Mouse (Mus musculus) heart, postnatal 14 days (tissue): ENCODE measurements around the gene Crebbp. TPM values are rescaled to one million over a fixed set of nuclear protein-coding genes. Genes with fewer than 3 reads are reported as not detected.

Experiments
- DNase-seq, 2 experiments: peaks; one replicate each; pipeline ENCODE4 v3.0.0; 2021 to 2022
- intact Hi-C: fragments of 180-260 bp; cut with DNase I; formaldehyde crosslinking; loops from one replicate; pipeline ENCODE4 v1.15.1; 2025
- microRNA-seq, 2 experiments: library from miRNA; unstranded; fragments of <30 nt; microRNA quantifications; one replicate each; pipeline ENCODE4 v1.2.0; 2021 to 2022
- total RNA-seq, 2 experiments: library from RNA; stranded (reverse); gene quantifications; 2 replicates each; pipeline ENCODE4 v1.2.3; 2021

Crebbp gene
- total RNA-seq, 2 experiments from 2014 or later: 43.6 to 51.8 TPM

DNA sequence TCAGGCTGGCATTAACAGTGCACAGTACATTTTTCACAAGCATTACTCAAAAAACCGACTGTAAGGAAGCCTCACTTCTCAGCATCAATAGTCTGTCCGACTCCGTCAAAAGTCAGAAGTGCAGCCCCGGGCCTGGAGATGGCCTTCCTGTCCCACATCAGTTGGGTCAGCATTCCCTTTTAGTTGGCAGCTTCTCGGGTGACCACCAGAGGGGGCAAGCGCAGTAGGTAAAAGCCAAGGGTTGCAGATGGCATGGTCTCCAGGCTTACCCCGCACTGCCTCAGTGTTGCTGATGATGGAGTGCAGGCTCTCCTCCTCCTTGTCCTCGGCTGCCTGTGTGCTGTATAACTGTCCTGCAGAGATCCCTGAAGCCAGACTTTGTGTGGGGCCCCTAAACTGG lies 145.2 kb downstream of the Crebbp start:
- intact Hi-C loops: loop anchor here (2.0 kb wide), 1 partner anchor 220 kb away; no protein-coding TSS in a partner anchor
- peak; percentile 64 to 75 for DNase-seq

DNA sequence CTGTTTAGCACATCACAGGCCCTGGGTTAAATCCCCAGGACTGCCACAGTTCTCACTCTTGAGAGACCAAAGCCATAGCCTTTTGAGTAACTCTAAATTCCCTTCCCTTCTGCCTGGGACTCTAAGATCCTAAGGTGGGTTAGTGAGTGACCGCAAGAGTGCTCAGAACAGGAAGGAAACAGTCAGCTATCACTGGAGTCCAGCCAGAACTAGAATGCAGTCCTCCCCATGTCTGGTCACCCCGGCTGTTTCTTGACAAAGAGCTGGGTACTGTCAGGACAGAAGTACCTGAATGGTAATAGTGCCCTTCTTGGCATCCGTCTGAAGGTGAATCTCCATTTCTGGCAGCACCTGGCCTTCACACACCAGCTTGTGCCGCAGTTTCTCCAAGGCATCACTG lies 148.9 kb downstream of the Crebbp start:
- intact Hi-C loops: no loop called here
- DNase-seq: no peak

DNA sequence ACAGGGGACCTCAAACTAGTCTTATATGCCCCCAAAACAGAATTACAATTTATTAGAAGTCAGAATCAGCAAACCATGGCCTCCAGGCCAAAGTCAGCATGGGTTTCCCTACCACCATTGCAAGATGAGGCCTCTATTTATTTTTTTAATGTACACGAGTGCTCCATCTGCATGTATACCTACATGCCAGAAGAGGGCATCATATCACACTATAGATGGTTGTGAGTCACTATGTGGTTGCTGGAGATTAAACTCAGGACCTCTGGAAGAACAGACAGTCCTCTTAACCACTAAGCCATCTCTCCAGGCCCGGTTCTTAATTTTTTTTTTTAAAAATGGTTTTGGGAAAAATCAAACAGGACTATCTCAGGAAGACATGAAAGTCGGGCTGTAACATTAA lies 160.0 kb downstream of the Crebbp start:
- no peak for DNase-seq
- intact Hi-C loops: no loop called here

DNA sequence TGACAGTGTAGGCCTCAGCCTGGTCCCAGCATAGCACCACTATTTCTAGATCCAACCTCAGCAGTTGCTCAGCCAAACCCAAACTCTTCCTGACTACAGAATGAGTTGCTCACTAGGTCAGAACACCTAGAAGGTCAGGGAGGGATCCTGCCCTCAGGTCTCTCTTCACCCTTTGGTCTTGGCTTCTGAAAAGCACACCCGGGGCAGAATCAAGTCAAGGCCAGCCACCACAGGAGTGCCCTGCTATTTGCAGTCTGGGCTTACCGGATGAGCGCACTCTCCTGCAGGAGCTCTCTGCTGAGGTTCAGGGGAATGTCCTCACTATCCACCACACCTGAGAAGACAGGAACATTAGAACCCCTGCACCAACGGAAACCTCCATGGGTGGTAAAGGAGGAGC lies 161.2 kb downstream of the Crebbp start:
- intact Hi-C loops: no loop called here
- no peak for DNase-seq

DNA sequence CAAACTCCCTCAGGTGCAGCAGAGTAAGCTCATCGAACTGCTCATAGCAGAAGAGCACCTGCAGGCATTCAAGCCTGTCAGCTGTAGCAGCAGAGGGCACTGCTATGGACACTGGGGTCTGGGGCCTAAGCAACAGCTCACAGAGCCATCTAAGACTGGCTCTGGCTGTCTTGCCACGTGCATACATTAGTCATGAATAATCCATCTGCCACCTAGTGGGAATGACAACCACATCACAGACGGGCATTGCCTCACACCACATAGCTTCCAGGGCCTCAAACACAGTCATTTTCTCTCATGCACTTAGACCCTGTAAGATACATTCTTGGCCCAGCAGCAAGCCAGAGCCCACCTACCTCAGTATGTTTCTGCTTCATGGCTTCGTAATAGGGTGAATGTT lies 168.3 kb downstream of the Crebbp start:
- intact Hi-C loops: loop anchor here (10.0 kb wide), 1 partner anchor 201 kb away; the partner anchor contains the start of gene Zfp174
- DNase-seq: no peak

DNA sequence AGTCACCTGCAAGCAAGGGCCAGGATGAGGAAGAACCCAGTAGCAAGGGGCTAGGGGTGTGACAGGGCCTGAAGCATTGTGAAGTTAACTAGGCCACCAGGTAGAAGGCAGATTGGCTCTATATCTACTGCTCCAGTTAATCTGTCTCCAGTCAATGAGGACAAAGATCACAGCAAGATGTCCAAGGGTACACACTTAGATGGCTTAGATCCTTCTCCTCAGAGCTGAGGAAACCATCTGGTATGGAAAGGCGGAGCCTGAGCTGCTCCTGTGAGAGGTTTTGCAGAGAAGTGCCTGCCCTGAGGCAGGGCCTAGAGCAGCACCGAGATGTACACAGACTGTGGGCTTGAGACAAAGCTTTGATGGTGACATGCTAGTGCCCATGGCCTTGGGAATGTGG lies 169.7 kb downstream of the Crebbp start:
- DNase-seq: no peak
- intact Hi-C loops: loop anchor here (10.0 kb wide), 1 partner anchor 199 kb away; the partner anchor contains the start of gene Zfp174

DNA sequence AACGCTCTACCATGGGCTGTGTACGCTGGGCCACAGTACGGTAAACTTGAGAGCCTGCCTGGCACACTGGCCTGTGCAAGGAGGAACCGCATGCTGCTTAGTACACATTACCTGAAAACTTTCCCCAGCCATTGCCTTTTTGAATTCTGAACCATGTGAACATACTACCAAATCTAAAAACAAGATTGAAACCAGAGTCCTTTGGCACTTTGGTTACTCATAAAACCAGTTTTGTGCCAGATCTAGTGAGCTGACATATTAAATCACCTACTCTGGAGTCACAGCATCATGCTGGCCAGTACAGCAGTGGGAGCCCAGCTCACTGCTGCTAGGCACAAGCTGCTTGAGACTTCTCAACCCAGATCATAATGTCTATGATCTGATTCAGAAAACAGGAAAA lies 172.2 kb downstream of the Crebbp start:
- intact Hi-C loops: loop anchor here (10.0 kb wide), 1 partner anchor 197 kb away; the partner anchor contains the start of gene Zfp174
- DNase-seq: no peak

DNA sequence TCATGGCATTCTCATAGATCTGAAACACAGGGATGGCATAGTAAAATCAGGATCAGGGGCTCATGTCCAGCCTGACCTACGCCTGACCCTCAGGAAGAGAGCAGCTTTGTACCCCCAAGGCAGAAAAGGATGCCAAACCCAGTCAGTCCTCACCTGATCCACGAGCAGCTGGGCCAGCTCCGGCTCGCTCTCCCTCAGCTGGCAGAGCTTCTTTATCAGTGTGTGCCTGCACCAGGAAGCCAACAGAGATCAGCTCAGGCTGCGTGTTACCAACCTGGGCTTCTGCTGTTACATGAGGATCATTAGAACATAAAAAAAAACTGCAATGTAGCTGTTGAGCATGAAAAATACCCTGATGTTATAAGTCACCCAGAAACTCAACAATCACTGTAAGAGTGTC lies 173.6 kb downstream of the Crebbp start:
- intact Hi-C loops: loop anchor here (10.0 kb wide), 1 partner anchor 195 kb away; the partner anchor contains the start of gene Zfp174
- DNase-seq: no peak

DNA sequence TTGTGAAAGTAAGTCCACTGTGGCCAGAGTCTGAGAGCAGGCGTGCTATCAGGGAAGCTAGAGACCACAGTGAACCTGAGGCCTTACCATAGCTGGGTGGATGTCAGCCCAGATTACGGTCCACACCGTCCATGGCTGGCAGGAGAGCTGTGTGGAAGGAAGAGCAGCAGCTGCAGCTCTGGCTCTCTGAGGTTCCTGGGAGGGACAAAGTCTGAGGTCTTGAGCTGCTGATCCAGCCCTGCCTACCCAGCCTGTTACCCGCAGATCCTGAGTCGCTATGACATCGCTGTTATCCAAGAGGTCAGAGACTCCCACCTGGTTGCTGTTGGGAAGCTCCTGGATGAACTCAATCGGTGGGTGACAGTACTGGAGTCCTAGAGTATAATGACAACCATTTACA lies 176.1 kb downstream of the Crebbp start:
- no peak for DNase-seq
- intact Hi-C loops: no loop called here

DNA sequence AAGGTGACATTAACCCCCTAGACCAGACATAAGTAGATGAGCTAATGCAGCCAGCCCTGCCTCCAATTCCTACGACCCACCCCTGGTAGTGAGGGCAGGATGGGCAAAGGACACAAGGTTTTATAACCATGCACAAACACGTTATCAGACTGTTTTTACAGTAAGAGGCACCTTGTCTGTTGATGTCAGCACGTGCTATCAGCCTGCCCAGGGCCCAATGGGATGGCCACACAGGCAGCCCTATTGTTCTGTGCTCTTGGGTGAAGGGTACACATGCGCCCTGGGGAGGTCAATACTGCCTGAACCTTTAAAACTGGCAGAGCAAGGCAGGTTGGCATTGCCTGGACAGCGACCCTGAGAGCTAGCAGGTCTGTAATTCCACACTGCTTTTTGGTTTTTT lies 177.0 kb downstream of the Crebbp start, which contains the start of gene Dnase1:
TSS of gene Dnase1 (plus strand) at position 136 of the 400 bp plus-strand sequence.
- intact Hi-C loops: no loop called here
- DNase-seq: no peak

DNA sequence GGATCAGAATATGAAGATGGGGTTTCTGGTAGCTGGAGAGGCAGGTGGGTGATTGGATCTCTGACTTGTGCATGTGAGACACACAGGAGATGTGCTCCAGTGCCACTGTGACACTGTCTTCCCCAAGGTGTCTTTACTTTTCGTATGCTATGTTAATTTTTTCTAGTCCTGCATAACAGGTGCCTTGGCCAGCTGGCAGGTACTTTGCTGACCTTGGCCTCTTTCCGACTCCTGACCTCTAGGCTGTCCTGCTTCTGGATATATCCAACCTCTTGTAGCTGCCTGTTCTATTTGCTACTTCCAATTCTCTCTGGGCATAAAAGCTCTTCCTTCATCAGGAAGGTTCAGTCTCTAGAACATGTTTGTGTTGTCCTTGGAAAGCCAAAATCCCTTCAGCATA lies 178.2 kb downstream of the Crebbp start:
- DNase-seq: no peak
- intact Hi-C loops: no loop called here

DNA sequence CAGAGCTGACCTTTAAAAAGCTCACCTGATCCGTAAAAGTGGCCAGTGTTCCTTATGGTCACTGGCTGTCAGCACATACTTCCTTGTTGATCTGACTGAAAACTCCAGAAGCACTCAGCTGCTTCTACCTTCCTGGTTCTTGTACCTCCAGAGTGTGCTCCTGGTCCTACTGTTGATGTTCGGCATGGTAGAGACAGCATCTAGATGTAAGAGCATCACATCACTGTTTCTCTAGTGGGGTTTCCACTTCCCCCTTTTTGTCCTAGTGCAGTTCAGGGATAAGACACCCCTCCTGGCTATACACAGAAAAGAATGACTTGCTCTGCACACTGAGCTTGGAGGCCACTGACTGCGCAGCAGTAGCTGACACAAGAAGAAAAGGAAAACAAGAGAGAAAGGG lies 179.3 kb downstream of the Crebbp start:
- intact Hi-C loops: no loop called here
- no peak for DNase-seq

DNA sequence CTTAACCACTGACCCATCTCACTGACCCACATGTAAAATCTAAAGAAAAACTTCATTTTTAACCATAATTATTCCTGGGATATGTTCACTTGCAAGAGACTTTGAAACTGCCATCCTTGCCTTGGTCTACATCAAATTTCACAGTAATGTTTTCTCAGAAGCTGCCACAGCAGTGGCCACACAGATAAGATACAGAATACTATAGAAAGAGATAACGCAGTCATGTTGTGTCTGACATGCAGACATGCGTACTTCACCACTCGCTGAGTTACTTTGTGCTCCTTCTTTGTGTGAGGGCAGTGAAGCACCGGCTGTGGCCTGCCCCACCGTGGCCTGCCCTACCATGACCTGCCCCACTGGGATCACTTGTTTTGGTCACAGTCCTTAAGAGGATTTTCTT lies 179.8 kb downstream of the Crebbp start:
- intact Hi-C loops: no loop called here
- no peak for DNase-seq

DNA sequence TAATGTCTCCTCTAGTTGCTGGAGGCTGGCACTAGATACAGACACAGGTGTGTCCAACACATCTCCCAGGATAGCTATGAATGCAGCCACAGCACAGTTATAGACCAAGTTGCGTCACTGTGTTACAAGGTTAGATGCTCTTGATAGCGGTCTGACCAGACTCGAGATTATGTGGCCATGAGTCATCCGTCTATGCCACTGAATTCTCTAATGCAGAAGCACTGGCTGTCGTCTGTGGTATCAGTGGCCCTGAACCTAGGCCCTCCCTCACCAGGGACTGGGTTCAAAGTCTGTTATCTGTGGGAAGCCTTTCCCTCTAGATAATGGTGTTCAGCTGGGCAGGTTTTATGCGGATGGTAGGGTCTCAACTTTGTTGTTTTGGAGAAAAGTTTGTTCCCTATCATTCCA lies 181.5 kb downstream of the Crebbp start:
- no peak for DNase-seq
- intact Hi-C loops: no loop called here

DNA sequence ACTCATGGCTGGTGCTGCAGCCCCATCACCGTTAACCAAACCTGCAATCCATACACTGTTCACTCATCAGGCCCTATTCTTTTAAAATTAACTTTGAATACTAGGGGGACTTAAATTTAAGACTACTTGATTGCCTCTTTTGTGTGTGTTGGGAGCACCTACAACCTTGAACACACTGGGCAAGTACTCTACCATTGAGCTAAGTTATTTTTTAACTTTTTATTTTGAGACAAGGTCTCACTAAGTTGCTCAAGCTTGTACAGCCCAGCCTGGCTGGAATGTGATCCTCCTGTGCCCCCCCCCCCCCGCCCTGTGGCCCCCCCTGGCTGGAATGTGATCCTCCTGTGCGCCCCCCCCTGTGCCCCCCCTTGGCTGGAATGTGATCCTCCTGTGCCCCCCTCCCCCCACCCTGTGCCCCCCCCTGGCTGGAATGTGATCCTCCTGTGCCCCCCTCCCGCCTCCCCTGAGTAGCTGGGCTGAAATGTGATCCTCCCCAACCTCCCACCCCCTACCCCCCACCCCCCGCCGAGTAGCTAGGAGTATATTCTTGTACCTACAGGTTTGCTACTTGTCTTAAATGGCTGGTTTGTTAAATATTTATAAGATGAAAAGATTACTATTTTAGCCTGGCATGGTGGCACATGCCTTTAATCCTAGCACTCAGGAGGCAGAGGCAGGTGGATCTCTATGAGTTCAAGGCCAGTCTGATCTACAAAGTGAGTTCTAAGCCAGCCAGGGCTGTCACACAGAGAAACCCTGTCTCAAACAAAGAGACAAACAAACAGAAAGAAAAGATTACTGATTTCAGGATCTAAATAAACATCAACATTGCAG lies 182.1 kb downstream of the Crebbp start:
- no peak for DNase-seq
- intact Hi-C loops: no loop called here

Small RNA genes lying within 50 kb of the gene (microRNA-seq; reads per million reads assigned to microRNA genes)
- gene Gm23413: 0 reads per million in 2 experiments

Other genes starting within 250 kb of the Crebbp start
- gene Nlrc3, start 237.4 kb downstream of the Crebbp start, total RNA-seq: 1 to 10 TPM; 2.7 to 3.1 TPM
- 10 to 100 TPM; 10.8 to 14.6 TPM for gene Slx4, start 210.2 kb downstream of the Crebbp start, total RNA-seq
- gene Dnase1, start 177.1 kb downstream of the Crebbp start, total RNA-seq: not detected
- 100 to 1,000 TPM; 161 to 173 TPM for gene Trap1, start 136.2 kb downstream of the Crebbp start, total RNA-seq
- 10 to 100 TPM; 21.2 to 25.0 TPM for gene Adcy9, start 206.5 kb upstream of the Crebbp start, total RNA-seq